Mouse (Mus musculus): ENCODE results near the gene Card14.

The Card14 gene

DNA sequence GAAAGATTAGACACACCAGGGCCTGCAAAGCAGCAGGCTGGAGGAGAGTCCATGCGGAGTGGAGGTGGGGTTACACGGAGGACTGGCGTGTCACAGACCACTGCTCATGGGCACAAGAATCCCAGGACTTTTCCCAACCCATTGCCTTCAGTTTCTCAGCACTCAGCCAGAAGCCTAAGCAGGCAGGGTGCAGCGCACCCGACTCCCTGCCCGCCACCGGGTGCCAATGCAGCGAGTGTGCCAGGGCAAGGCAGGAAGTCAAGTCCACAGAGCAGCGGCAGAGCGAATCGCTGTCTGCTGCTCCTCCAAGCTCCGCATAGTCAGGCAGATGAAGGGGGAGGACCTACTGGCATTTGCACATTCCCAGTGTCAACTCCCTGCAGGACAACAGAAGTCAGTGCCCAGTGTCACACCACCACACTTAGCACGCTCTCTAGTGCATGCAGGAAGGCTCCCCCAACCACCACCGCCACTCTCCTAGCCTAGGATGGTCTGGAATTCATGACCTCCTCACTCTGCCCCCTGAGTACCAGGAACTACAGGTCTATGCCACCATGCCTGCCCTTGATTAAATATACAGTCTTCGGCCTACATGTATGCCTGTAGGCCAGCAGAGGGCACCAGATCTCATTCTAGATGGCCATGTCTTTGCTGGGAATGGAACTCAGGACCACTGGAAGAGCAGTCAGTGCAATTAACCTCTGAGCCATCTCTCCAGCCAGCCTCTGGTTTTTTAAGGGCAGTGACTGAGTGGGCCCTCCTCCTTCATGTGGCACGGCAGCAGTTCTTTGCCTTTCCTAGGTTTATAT lies 2.5 kb upstream of the Card14 start:
- DNase-seq: no peak

GRCm38 (mm10) chr11:119306762-119307657 lies 558 bp upstream of the Card14 start:
- DNase-seq: no peak

DNA sequence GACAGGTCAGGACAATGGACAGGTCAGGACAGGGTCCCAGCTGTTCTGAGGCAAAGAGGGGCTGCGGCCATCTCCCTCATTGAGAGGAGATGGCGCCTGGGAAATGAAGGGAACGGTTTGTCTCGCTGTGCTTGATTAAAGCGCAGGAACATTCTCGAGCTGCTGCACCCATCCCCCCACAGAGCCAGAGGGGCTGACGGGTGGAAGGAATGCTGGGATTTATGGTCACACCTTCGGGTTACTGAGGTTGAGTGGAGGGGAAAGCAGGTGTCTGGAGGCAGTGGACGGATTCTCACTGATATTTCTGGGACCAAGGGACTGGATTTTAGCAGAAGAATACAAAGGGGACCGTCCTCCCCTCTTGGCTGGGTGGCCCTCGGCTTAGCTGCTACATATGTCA lies 348 bp downstream of the Card14 start:
- DNase-seq: no peak

GRCm38 (mm10) chr11:119310621-119311020 lies 3.1 kb downstream of the Card14 start:
- no peak for DNase-seq

DNA sequence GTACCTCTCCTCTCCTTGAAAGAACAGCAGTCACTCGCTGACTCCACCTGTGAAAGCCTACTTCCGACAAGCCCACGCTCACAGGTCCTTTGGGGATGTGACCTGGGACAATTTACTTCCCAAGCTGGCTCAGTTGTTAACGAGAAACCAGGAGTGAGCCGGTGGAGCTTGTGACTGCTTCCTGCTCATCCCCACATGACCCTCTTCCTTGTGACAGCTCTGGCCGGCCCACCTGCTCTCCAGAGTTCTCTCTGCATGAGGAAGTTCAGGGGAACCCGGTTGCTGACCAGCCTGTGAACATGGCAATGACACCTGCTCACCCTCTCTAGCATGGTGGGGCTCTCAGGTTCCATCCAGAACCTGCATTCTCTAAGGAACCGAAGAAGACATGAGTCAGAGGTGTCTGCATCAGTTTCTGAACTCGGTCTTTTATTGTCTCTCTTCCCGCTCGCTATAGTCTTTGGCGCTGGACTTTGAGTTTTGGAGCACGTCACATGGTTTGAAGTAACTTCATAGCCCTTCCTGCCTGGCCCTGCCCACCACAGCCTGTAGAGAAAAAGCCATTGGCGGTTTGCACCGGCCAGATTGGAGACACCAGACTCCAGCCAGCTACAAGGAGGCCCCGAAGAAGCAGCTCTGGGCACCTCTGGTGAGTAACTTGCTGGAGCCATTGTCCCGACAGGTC lies 6.8 kb downstream of the Card14 start:
- no peak for DNase-seq

GRCm38 (mm10) chr11:119316720-119317119 lies 9.2 kb downstream of the Card14 start:
- no peak for DNase-seq

GRCm38 (mm10) chr11:119322521-119322920 lies 15.0 kb downstream of the Card14 start:
- DNase-seq: peak; percentile 36

- DNase-seq: no peak
Observed at GRCm38 (mm10) chr11:119325068-119325467, 17.5 kb downstream of the Card14 start.

- DNase-seq: no peak
Observed at GRCm38 (mm10) chr11:119330592-119330991, 23.0 kb downstream of the Card14 start.

- no peak for DNase-seq
Observed at GRCm38 (mm10) chr11:119331970-119332369, 24.4 kb downstream of the Card14 start.

- DNase-seq: no peak
Observed at GRCm38 (mm10) chr11:119338271-119339059, 30.9 kb downstream of the Card14 start.

DNA sequence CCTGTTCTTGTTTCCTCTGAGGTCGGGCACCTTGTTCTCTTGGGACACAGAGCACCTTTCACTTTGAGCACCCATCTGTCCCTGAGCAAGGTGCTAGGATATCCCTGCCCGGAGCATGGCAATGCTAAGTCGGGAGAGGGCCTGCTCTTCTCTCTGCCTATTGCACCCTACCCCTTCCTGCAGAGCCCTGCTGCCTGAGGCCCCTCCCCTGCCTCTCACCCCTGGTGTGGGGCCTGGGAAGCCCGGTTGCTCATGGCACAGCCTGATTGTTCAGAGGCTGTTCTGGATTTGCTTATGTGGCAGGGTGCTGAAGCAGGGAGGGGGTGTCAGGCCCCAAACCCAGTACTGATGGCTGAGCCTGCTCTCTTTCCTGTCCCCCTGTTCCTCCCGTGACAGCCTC lies 31.6 kb downstream of the Card14 start:
- no peak for DNase-seq

DNA sequence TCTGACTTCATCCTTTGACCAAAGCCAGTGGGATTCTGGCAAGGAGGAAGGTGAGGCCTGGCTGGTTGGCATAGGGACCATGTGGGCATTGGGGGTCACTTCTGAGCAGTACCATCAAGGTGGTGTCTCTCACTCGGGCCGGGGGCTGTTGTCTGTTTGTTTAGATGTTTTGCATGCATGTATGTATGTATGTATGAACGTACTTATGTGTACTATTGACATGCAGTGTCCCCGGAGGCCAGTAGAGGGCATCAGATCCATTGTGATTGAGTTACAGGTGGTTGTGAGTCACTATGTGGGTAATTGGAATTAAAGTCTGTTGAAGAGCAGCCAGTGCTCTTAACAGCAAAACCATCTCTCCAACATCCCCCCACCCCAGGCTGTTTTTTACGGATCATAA lies 32.1 kb downstream of the Card14 start:
- peak; percentile 47 for DNase-seq

- DNase-seq: no peak
Observed at GRCm38 (mm10) chr11:119344178-119344577, 36.6 kb downstream of the Card14 start.

DNA sequence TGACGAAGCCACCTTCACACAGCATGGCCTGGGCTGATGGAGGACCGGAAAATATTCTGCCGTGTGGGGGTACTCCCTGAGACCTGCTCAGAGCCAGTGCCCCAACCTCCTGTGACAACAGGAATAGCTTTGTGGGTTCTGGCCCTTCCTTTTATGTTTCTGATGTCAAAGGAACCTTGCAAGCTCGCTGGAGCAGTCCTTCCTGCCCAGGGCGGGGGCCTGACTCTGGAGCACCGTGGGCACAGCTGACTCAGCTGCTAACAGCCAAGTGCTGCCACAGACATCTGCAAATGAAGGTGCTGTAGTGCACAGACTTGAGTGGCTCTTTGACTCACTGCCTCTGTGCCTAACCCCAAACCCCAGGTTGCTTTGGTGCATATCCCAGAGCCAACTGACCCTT lies 37.3 kb downstream of the Card14 start:
- DNase-seq: no peak

- no peak for DNase-seq
Observed at GRCm38 (mm10) chr11:119347125-119347524, 39.6 kb downstream of the Card14 start.

GRCm38 (mm10) chr11:119352113-119352512 lies 44.5 kb downstream of the Card14 start:
- no peak for DNase-seq

DNA sequence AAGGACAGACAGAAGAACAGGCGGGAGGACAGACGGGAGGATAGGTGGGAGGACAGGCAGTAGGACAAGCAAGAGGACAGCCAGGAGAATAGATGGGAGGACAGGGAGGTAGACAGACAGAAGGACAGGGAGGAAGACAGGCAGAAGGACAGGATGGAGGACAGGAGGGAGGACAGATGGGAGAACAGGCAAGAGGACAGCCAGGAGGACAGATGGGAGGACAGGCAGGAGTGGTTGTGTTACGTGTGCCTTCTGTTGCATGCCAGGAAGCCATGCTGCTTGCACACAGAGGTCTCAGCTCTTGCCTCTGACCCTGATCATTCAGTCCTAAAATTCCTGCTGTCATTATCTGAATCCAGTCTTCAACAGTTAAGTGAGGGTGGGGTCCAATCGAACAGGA lies 46.4 kb downstream of the Card14 start:
- DNase-seq: peak; percentile 46

DNA sequence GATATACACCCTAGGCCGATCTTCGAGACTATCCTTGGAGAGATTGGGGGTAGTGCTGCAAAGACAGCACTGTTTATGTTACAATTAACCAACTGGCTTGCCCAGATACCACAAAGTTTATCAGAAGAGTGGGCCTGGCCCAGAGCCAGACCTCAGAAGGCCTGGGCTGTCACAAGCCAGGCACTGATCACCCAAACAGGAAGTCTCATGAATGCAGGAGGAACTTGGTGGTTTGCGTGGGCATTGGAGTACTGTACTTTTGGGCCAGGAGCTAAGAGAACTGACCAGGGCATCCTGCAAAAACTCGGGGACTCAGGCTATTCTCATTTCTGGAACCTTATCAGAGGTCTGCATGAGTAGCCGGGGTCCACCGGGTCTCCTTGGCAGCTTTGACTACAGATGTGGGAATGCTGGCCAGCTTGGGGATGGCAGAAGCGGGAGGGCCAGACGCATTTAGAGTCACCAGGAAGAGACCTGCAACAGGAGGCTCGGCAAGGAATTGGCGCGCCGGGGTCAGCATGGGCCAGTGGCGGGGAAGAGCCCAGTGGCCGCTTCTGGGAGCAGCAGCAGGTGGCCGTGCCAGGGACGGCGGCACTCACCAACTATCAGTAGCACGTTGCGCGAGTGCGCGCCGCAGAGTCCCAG lies 47.4 kb downstream of the Card14 start:
- peak; percentile 34 for DNase-seq

DNA sequence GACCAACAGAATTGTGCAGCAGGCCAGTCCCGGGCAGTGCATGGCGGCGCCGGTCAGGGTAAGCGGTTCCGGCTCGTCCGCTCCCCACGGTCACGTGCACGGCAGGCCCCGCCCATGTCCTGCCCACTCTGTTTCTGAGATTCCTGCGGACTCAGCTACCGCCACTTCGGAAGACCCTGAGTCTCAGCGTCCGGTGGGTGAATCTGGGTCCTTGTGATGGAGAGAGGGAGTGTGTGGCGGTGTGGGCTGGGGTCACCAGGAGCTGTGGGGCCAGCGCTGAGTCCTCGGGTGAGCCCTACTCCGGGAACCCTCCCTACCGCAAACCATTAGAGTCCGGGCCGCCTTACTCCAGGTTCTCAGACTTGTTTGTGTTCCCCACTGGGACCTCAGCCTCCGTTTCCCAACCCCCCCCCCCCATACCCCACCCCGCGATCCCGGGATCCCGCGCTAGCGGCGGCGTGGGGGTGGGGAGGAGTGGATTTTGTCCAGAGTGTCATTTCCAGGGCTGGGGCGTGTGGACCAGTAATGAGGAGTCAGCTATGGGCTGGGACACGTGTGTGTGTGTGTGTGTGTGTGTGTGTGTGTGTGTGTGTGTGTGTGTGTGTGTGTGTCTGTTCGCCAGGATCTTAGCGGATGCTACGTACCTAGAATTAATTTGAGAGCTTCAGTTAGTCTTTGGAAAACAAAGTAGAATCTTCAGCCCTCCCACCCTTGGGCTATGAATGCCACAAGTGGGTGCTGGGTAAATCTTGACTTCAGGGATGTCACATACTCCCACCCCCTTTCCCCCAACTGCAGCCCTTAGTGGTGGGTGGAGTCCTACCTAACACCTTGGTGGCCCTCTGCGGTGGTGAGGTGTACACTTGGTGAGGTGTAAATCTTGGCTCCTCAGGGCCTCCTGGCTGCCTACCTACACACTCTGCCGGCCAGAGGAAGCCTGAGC lies 48.1 kb downstream of the Card14 start, which contains the start of the genes Sgsh and Slc26a11:
TSS of gene Sgsh (minus strand) at position 94 of the 943 bp plus-strand sequence.
TSS of gene Slc26a11 (plus strand) at position 115 of the 943 bp plus-strand sequence.
- DNase-seq: peak; percentile 78

DNA sequence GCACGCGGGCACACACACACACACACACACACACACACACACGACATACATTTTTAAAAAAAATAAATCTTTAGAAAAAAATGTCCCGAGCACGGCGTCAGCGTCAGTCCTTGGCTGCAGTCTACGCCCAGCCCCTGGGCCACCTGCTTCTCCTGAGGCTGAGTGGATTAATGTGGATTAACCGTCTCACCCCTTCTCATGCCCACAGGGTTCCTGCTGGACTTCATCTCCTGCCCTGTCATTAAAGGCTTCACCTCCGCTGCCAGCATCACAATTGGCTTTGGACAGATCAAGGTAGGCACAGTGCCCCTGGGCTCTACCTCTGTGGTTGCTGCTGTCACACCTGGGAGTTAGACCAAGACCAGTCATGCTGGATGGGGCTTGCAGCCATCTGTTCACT lies 51.5 kb downstream of the Card14 start:
- no peak for DNase-seq
